Mouse (Mus musculus) hindbrain, embryonic 11.5 days (tissue): ENCODE results near the gene Arhgap1. TPM values are rescaled to one million over a fixed set of nuclear protein-coding genes. Genes with fewer than 3 reads are reported as not detected.
A peak's percentile ranks its signal among the peaks of the same experiment; 100 is the strongest.

Experiments
- ATAC-seq: fragments of 200-750 bp; cut with Nextera tagmentation; 2 replicates; pipeline ENCODE4 v1.8.0; 2017; ENCODE audit warnings: mild to moderate bottlenecking, moderate TSS enrichment, moderate library complexity; ENCODE audit not compliant: low FRiP score
- DNase-seq: peaks from one replicate; pipeline ENCODE4 v3.0.0-alpha.2; 2015; ENCODE audit warnings: low spot score
- H3K27ac ChIP-seq: fragments of 300-500 bp; sonication (generic); 2 replicates; pipeline ENCODE4 v1.5.1; 2014; ENCODE audit warnings: mild to moderate bottlenecking, low read depth, low read length
- H3K27me3 ChIP-seq: fragments of 300-500 bp; sonication (generic); 2 replicates; pipeline ENCODE4 v1.6.1; 2014; ENCODE audit warnings: mild to moderate bottlenecking, low read length, moderate library complexity, mixed read lengths; ENCODE audit not compliant: control insufficient read depth, insufficient read depth
- H3K36me3 ChIP-seq: fragments of 300-500 bp; sonication (generic); 2 replicates; pipeline ENCODE4 v1.6.1; 2014; ENCODE audit warnings: mild to moderate bottlenecking, low read length, moderate library complexity, mixed read lengths; ENCODE audit not compliant: control insufficient read depth, insufficient read depth
- H3K4me1 ChIP-seq: fragments of 300-500 bp; sonication (generic); replicated peaks from 2 replicates; pipeline ENCODE4 v1.6.1; 2014; ENCODE audit warnings: low read length, mixed read lengths; ENCODE audit not compliant: control insufficient read depth, insufficient read depth
- H3K4me2 ChIP-seq: fragments of 300-500 bp; sonication (generic); replicated peaks from 2 replicates; pipeline ENCODE4 v1.6.1; 2014; ENCODE audit warnings: mild to moderate bottlenecking, low read depth, low read length
- H3K4me3 ChIP-seq: fragments of 300-500 bp; sonication (generic); 2 replicates; pipeline ENCODE4 v1.5.1; 2014; ENCODE audit warnings: low read depth, low read length
- H3K9ac ChIP-seq: fragments of 300-500 bp; sonication (generic); 2 replicates; pipeline ENCODE4 v1.6.1; 2014; ENCODE audit warnings: low read depth, low read length
- H3K9me3 ChIP-seq: fragments of 300-500 bp; sonication (generic); 2 replicates; pipeline ENCODE4 v1.6.1; 2016; ENCODE audit warnings: low read length; ENCODE audit not compliant: control insufficient read depth
- WGBS: fragments of 180-500 bp; shearing (Covaris S2); extraction: QIAGEN DNeasy Blood & Tissue Kit; methylation state at CpG from one replicate; pipeline ENCODE4 v1.1.7; 2014; 5-methylcytosine and 5-hydroxymethylcytosine counted together
- polyA plus RNA-seq: library from polyadenylated mRNA; unstranded; fragments of >200 nt; fragmentation: Nextera tagmentation; extraction: Ambion mirVana; gene quantifications from 2 replicates; pipeline ENCODE4 v1.2.1, GENCODE M21; 2014

The Arhgap1 gene
- polyA plus RNA-seq, 1 experiment from 2014 or later = 86.8 TPM

DNA sequence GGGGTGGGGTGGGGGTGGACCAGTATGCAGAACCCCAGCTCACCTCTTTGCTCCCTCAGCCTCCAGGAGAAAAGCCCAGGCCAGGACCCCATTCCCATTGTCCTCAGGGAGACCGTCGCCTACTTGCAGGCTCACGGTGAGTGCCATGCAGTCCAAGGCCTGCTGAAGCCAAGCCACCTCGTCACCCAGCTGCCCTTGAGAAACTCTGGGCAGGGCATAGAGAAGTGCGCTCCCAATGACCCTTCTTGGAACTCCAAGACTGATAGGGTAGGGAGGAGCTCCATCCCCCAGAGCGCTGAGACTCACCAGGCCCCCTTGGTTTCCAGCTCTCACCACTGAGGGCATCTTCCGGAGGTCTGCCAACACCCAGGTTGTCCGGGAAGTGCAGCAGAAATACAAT is 19.7 kb downstream of the Arhgap1 start:
- Histone ChIP-seq H3K4me1 (no peaks in the 10 kb centered on the region), H3K36me3 (0 out of 2 replicates have a peak, but pooled peaks cover 5% of the 10 kb centered on the region), H3K27ac (no peak overlapping the region), H3K4me2 (no peak overlapping the region), H3K27me3 (no peaks in the 10 kb centered on the region), H3K9ac (no peak overlapping the region), H3K4me3 (no peak overlapping the region), H3K9me3 (no peaks in the 10 kb centered on the region)
- WGBS = 90% methylated on average over 8 of the region's 8 CpGs
- ATAC-seq (no peak), DNase-seq (no peak)

DNA sequence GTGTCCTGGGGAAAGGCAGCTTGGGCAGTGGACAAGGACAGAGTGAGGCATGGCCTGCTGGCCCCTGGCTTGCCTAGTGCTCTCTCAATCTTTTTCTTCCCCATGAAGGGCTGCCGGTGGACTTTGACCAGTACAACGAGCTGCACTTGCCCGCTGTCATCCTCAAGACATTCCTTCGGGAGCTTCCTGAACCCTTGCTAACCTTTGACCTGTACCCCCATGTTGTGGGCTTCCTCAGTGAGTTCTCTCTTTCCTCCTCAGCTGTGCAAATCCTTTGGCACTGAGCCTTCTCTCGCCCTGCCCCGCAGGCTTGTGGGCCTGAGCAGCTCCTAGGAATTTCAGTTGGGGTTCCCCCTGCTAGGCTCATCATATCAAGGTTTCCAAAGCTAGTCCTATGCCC is 20.4 kb downstream of the Arhgap1 start:
- ATAC-seq (no peak), DNase-seq (no peak)
- H3K9ac ChIP-seq = no peak overlapping the region
- no peaks in the 10 kb centered on the region for H3K9me3 ChIP-seq
- WGBS = 93% methylated on average over 6 of the region's 6 CpGs
- H3K4me3 ChIP-seq = no peak overlapping the region
- no peak overlapping the region for H3K27ac ChIP-seq
- 0 out of 2 replicates have a peak, but pooled peaks cover 5% of the 10 kb centered on the region for H3K36me3 ChIP-seq
- no peaks in the 10 kb centered on the region for H3K27me3 ChIP-seq
- H3K4me1 ChIP-seq = no peaks in the 10 kb centered on the region
- no peak overlapping the region for H3K4me2 ChIP-seq

DNA sequence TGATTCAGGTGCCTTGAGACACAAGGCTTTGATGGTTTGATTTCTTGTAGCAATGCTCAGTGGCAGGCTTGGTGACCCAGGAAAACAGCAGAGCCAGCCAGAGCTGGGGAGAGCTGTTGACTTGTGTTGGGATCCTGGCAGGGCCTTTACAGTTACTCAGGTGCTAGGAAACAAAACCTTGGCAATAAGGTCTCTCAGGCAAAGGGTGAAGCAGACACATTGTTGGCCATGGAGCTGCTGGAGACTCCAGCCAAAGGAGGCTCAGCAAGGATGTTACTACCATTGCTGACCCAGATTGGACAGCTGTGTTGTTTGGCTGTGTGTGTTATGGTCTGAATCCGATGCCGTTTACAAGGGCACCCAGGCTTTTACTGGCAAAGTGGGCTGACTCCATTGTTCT is 23.9 kb downstream of the Arhgap1 start:
- 0 out of 2 replicates have a peak, but pooled peaks cover 9% of the 10 kb centered on the region for H3K36me3 ChIP-seq
- H3K4me2 ChIP-seq = no peak overlapping the region
- no peaks in the 10 kb centered on the region for H3K4me1 ChIP-seq
- no peak overlapping the region for H3K27ac ChIP-seq
- H3K9me3 ChIP-seq = no peaks in the 10 kb centered on the region
- DNase-seq (no peak), ATAC-seq (no peak)
- no peak overlapping the region for H3K4me3 ChIP-seq
- H3K9ac ChIP-seq = no peak overlapping the region
- H3K27me3 ChIP-seq = no peaks in the 10 kb centered on the region
- WGBS = 87% methylated on average over 2 of the region's 2 CpGs

DNA sequence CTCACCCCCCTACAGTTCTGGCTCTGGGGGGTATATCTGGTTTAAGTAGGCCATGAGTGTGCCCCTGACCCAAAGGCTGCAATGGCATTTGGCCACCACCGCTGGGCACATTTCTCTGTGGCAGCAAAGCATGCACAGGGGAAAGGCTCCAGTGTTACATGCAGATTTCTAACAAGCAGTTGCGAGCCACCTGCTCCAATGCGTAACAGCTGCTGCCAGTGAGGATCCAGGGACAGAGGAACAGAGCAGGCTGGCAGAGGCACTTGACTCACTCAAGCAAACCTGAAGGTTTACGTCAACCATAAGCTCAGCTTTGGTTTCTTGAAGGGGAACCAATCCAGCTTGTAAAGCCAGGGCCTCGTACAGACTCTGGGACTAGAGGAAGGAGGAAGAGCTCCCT is 25.2 kb downstream of the Arhgap1 start:
- Histone ChIP-seq H3K27ac (no peak overlapping the region), H3K4me3 (no peak overlapping the region), H3K9ac (no peak overlapping the region), H3K27me3 (no peaks in the 10 kb centered on the region), H3K4me1 (no peaks in the 10 kb centered on the region), H3K9me3 (no peaks in the 10 kb centered on the region), H3K4me2 (no peak overlapping the region), H3K36me3 (0 out of 2 replicates have a peak, but pooled peaks cover 9% of the 10 kb centered on the region)
- no peak for ATAC-seq
- no peak for DNase-seq
- WGBS = 98% methylated on average over 5 of the region's 5 CpGs

DNA sequence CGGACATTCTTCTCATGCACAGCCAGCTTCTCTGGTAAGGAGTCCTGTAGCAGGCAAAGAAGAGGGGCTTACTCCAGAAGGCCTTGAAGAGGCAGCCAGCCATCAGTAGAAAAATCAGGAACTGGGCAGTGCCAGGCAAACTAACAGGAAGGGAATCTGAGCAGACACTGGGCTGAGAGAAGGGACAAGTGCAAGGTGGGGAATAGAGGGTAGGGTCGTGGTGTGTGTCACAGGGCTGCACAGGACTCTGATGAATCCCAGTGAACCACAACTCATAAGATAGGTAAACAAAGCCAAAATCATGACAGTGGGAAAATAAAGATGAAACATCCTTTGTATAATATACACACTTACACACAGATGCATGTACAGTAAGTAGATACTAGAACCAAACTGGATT is 26.8 kb downstream of the Arhgap1 start:
- 81% methylated on average over 2 of the region's 2 CpGs for WGBS
- H3K36me3 ChIP-seq = 0 out of 2 replicates have a peak, but pooled peaks cover 6% of the 10 kb centered on the region
- no peak for DNase-seq

DNA sequence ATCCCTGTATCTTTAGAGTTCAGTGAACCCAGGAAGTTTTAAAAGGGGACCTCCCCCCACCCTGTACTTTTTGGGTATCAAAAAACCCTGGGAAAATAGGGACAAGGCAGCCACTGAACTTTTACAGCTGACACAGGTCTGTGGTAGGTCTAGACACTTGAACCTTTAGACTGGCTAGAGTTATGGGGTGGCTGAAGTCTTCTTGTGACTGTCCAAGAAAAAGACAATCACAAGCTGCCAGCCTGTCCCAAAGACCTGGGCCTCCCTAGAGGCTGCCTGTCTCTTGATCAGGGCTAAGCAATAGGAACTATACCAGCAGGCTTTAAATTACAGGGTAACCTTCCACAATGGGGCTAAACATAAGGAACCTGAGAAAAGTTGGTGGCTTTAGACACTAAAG is 27.3 kb downstream of the Arhgap1 start:
- Histone ChIP-seq H3K4me3 (no peak overlapping the region), H3K4me1 (no peaks in the 10 kb centered on the region), H3K36me3 (0 out of 2 replicates have a peak, but pooled peaks cover 6% of the 10 kb centered on the region), H3K4me2 (no peak overlapping the region), H3K9ac (no peak overlapping the region), H3K27ac (no peak overlapping the region), H3K9me3 (no peaks in the 10 kb centered on the region), H3K27me3 (no peaks in the 10 kb centered on the region)
- DNase-seq = no peak
- no peak for ATAC-seq

More for the DNA sequence above, 26.8 kb downstream of the Arhgap1 start:
- Histone ChIP-seq H3K9me3 (no peaks in the 10 kb centered on the region), H3K4me1 (no peaks in the 10 kb centered on the region), H3K4me2 (no peak overlapping the region), H3K27me3 (no peaks in the 10 kb centered on the region), H3K27ac (no peak overlapping the region), H3K4me3 (no peak overlapping the region), H3K9ac (no peak overlapping the region)
- no peak for ATAC-seq

DNA sequence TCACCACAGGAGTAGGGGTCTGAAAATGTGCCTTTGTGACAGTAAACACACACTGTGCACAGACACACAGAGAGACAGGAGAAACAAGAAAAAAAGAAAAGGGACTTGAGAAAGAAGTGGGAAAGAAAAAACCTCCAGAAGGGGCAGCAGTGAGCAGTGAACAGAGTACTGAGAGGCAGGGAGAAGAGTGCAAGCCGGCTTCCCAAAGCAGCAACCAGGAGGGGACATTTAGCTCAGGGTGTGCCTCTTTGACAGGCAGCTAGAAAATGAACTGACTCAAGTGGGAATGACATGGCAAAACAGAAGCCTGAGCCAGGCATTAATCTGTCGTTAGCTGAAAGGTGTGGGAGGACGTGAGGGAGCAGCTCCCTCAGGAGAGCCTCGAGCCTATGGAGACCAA is 33.2 kb downstream of the Arhgap1 start:
- Histone ChIP-seq H3K4me1 (no peaks in the 10 kb centered on the region), H3K9me3 (no peaks in the 10 kb centered on the region), H3K9ac (no peak overlapping the region), H3K4me2 (no peak overlapping the region), H3K27me3 (no peaks in the 10 kb centered on the region), H3K4me3 (no peak overlapping the region), H3K36me3 (no peaks in the 10 kb centered on the region), H3K27ac (no peak overlapping the region)
- 52% methylated on average over 4 of the region's 4 CpGs for WGBS
- ATAC-seq (no peak), DNase-seq (peak; percentile 58)

DNA sequence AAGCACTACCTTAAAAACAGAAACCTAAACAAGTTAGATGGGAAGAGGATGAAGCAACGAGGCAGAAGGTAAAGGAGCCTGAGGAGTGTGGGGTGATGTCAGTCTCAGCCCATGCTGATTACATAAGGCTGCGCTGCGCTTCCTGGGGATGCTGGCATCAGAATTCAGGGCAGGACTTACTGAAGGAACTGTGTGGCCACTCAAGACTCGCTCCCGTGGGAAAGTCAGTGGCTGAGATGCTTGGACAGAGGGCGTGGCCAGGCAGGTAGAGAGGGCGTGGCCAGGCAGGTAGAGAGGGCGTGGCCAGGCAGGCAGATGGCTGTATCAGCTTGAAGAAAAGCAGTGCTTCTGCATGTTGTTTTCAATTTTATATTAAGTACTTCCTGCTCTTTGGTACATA is 34.3 kb downstream of the Arhgap1 start:
- no peak overlapping the region for H3K27ac ChIP-seq
- no peak overlapping the region for H3K4me3 ChIP-seq
- no peaks in the 10 kb centered on the region for H3K4me1 ChIP-seq
- no peak overlapping the region for H3K4me2 ChIP-seq
- WGBS = 77% methylated on average over 8 of the region's 8 CpGs
- H3K27me3 ChIP-seq = no peaks in the 10 kb centered on the region
- no peaks in the 10 kb centered on the region for H3K36me3 ChIP-seq
- no peak for DNase-seq
- H3K9me3 ChIP-seq = no peaks in the 10 kb centered on the region
- no peak overlapping the region for H3K9ac ChIP-seq
- ATAC-seq = no peak

DNA sequence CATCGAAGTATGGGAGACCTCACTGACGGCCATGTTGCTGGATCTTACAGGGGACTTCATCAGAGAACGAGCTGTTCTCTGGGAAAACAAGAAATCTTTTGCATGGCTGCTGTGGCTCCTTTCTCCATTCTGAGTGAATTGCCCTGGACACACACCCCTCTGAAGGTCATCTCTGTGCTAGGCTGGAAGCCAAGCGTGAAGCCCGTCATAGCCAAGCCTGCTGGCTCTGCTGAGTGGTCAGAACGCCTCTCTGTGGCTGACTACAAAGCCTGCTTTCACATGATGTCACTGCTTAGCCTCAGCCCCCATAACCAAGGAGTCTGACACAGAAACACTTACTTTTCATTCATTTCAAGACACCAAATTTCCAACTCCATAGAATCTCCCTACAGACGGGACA is 39.8 kb downstream of the Arhgap1 start:
- no peak overlapping the region for H3K4me2 ChIP-seq
- DNase-seq (no peak), ATAC-seq (no peak)
- no peaks in the 10 kb centered on the region for H3K36me3 ChIP-seq
- H3K4me3 ChIP-seq = no peak overlapping the region
- 87% methylated on average over 7 of the region's 7 CpGs for WGBS
- no peaks in the 10 kb centered on the region for H3K9me3 ChIP-seq
- no peaks in the 10 kb centered on the region for H3K4me1 ChIP-seq
- no peaks in the 10 kb centered on the region for H3K27me3 ChIP-seq
- no peak overlapping the region for H3K27ac ChIP-seq
- H3K9ac ChIP-seq = no peak overlapping the region
